Mouse (Mus musculus) CH12.LX (cell line): ENCODE results near the gene Ttc39b. TPM values are rescaled to one million over a fixed set of nuclear protein-coding genes. Genes with fewer than 3 reads are reported as not detected.

Experiments
- DNase-seq: peaks from one replicate; pipeline ENCODE4 v3.0.0-alpha.2; 2013; ENCODE audit errors: extremely low read depth
- H3K27ac ChIP-seq: 2 replicates; pipeline ENCODE4 v1.5.1; 2012; ENCODE audit warnings: low read depth, mild to moderate bottlenecking, control low read depth, moderate library complexity; ENCODE audit not compliant: insufficient read depth
- H3K27me3 ChIP-seq: replicated peaks from 2 replicates; pipeline ENCODE3; 2012; ENCODE audit warnings: inconsistent platforms
- H3K36me3 ChIP-seq, 2 experiments: replicated peaks in 1 of 2; 2 replicates each; pipeline versions ENCODE3 to v1.6.1; 2012; ENCODE audit warnings: inconsistent platforms in 1 of 2, low read length in 1 of 2, mild to moderate bottlenecking in 1 of 2, mixed read lengths in 1 of 2, moderate library complexity in 1 of 2; ENCODE audit not compliant: control insufficient read depth in 1 of 2, insufficient read depth in 1 of 2
- H3K4me1 ChIP-seq, 2 experiments: 2 replicates each; pipeline ENCODE4 v1.6.1; 2012; ENCODE audit warnings: inconsistent platforms in 1 of 2, moderate library complexity in 1 of 2; ENCODE audit not compliant: insufficient read depth in 2 of 2, control insufficient read depth in 1 of 2
- H3K4me2 ChIP-seq: 2 replicates; pipeline ENCODE4 v1.6.1; 2012; ENCODE audit warnings: low read depth, mild to moderate bottlenecking, control low read depth; ENCODE audit not compliant: poor library complexity, insufficient read depth, severe bottlenecking
- H3K4me3 ChIP-seq, 3 experiments: fragments of 150-350 bp in 1 of 3; sonication (generic) in 1 of 3; replicated peaks in 1 of 3; 2 replicates each; pipeline versions ENCODE3 to v1.5.1; 2011 to 2012; ENCODE audit warnings: low read depth in 2 of 3, low read length in 2 of 3, mild to moderate bottlenecking in 2 of 3, moderate library complexity in 2 of 3, control low read depth in 1 of 3, improper control_type of control experiment in 1 of 3, inconsistent platforms in 1 of 3, mixed read lengths in 1 of 3; ENCODE audit not compliant: poor library complexity in 1 of 3
- H3K79me2 ChIP-seq: replicated peaks from 2 replicates; pipeline ENCODE4 v1.6.1; 2012; ENCODE audit warnings: mild to moderate bottlenecking, moderate library complexity; ENCODE audit not compliant: control insufficient read depth, poor library complexity, insufficient read depth, severe bottlenecking; ENCODE audit errors: extremely low read depth
- H3K9ac ChIP-seq: 2 replicates; pipeline ENCODE4 v1.6.1; 2012; ENCODE audit warnings: low read depth, mild to moderate bottlenecking, control low read depth, moderate library complexity; ENCODE audit not compliant: insufficient read depth
- H3K9me3 ChIP-seq: replicated peaks from 2 replicates; pipeline ENCODE3; 2012; ENCODE audit warnings: low read length, inconsistent platforms, mixed read lengths
- MAX ChIP-seq: IDR thresholded peaks from 2 replicates; pipeline ENCODE4 v1.6.1; 2011; ENCODE audit warnings: low read length, improper control_type of control experiment
- MEF2A ChIP-seq: IDR thresholded peaks from 2 replicates; pipeline ENCODE4 v1.6.1; 2014; ENCODE audit warnings: low read depth, mild to moderate bottlenecking, inconsistent platforms, low read length, improper control_type of control experiment, borderline replicate concordance
- dilution Hi-C: fragments of 300-500 bp; cut with MboI; formaldehyde crosslinking; loops from 2 replicates; pipeline ENCODE4 v1.14.3; 2020; ENCODE audit warnings: low sequenced_read_pairs; ENCODE audit not compliant: extremely low pct_unique_long_range_greater_than_20kb, extremely low pct_ligation_motif_present
- in situ Hi-C: fragments of 300-500 bp; cut with MboI; formaldehyde crosslinking; loops from 3 replicates; pipeline ENCODE4 v1.14.3; 2019; ENCODE audit warnings: low sequenced_read_pairs, low pct_ligation_motif_present, low pct_unique_long_range_greater_than_20kb, mixed read lengths
- polyA plus RNA-seq: library from polyadenylated mRNA; unstranded; fragments of >175 nt; gene quantifications from 2 replicates; pipeline ENCODE4 v1.2.1, GENCODE M21; 2012; ENCODE audit warnings: low read depth; ENCODE audit not compliant: insufficient read length
- total RNA-seq, 2 experiments: library from RNA; depleted of rRNA; stranded (reverse); fragments of 300-350 nt in 1 of 2; fragments of >200 nt in 1 of 2; gene quantifications; 2 replicates each; pipeline ENCODE4 v1.2.3; 2012 to 2014

Ttc39b gene
- total and polyA plus RNA-seq, 3 experiments, result 12.6 to 16.7 (median 15.7) TPM

DNA sequence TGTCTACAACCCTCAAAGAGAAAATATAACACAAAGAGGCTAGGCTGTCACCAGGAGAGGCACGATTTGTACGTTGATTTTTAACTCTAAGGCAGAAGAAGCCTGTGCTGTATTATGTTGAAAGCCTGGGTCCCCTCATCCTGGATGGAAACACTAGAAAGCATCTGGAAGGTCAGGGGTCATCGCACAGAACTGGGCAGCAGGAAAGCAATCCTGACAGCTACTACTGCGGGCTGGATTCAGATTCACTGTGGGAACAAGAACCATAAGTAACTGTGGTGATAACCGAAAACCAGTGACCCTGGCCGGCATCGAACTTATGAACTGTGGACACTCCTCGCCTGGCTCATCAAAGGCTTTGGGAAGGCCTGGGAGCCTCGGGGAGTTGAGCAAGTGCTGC, 153.3 kb downstream of the Ttc39b start:
- Histone ChIP-seq H3K4me1 (no peaks in the 10 kb centered on the region; a peak in 1 of 4 replicates), H3K9me3 (no peaks in the 10 kb centered on the region), H3K4me2 (no peak overlapping the region), H3K27me3 (no peaks in the 10 kb centered on the region), H3K9ac (no peak overlapping the region), H3K4me3 (no peak overlapping the region), H3K36me3 (no peaks in the 10 kb centered on the region), H3K79me2 (no peaks in the 10 kb centered on the region)
- in situ Hi-C loops (no loop called here), dilution Hi-C loops (no loop called here)
- no peak for DNase-seq
- TF ChIP-seq MEF2A (no peak), MAX (no peak)
- TF ChIP-seq, all 38 proteins: peak for 0
- H3K27ac ChIP-seq, result no peak overlapping the region

Other genes starting within 250 kb of the Ttc39b start
- gene Snapc3, start 93.5 kb upstream of the Ttc39b start, total RNA-seq (2012; rRNA removed), result 18.2 and 18.6 TPM in 2 replicates
- 28.7 and 31.2 TPM in 2 replicates for gene Snapc3, start 93.5 kb upstream of the Ttc39b start, total RNA-seq (2014; rRNA removed)
- gene Snapc3, start 93.5 kb upstream of the Ttc39b start, polyA plus RNA-seq, result 18.2 and 18.8 TPM in 2 replicates
- gene Psip1, start 162.2 kb upstream of the Ttc39b start, total RNA-seq (2012; rRNA removed), result 61.7 and 67.5 TPM in 2 replicates
- 107 and 114 TPM in 2 replicates for gene Psip1, start 162.2 kb upstream of the Ttc39b start, total RNA-seq (2014; rRNA removed)
- gene Psip1, start 162.2 kb upstream of the Ttc39b start, polyA plus RNA-seq, result 143 and 157 TPM in 2 replicates
- 1.1 and 1.5 TPM in 2 replicates for gene Ccdc171, start 201.3 kb upstream of the Ttc39b start, total RNA-seq (2012; rRNA removed)
- gene Ccdc171, start 201.3 kb upstream of the Ttc39b start, total RNA-seq (2014; rRNA removed), result 0.93 and 1.4 TPM in 2 replicates
- gene Ccdc171, start 201.3 kb upstream of the Ttc39b start, polyA plus RNA-seq, result 2.2 and 2.3 TPM in 2 replicates